Mouse (Mus musculus) midbrain, embryonic 14.5 days (tissue): Measurements from ENCODE around the gene Tmc3. TPM values are rescaled to one million over a fixed set of nuclear protein-coding genes. Genes with fewer than 3 reads are reported as not detected.

ENCODE experiments used
- ATAC-seq: fragments of 200-750 bp; cut with Nextera tagmentation; 2 replicates; pipeline ENCODE4 v1.8.0; 2017; ENCODE audit warnings: moderate number of reproducible peaks, moderate library complexity; ENCODE audit not compliant: low FRiP score, low TSS enrichment
- DNase-seq: peaks from one replicate; pipeline ENCODE4 v3.0.0-alpha.2; 2015
- H3K27ac ChIP-seq: fragments of 300-500 bp; sonication (generic); replicated peaks from 2 replicates; pipeline ENCODE4 v1.5.1; 2014; ENCODE audit warnings: mild to moderate bottlenecking, low read depth, low read length, moderate library complexity
- H3K27me3 ChIP-seq: fragments of 300-500 bp; sonication (generic); 2 replicates; pipeline ENCODE4 v1.6.1; 2014; ENCODE audit warnings: low read length, control low read depth, mixed read lengths; ENCODE audit not compliant: control insufficient read depth, insufficient read depth
- H3K36me3 ChIP-seq: fragments of 300-500 bp; sonication (generic); 2 replicates; pipeline ENCODE4 v1.6.1; 2014; ENCODE audit warnings: low read length, control low read depth; ENCODE audit not compliant: control insufficient read depth, insufficient read depth
- H3K4me1 ChIP-seq: fragments of 300-500 bp; sonication (generic); 2 replicates; pipeline ENCODE4 v1.6.1; 2014; ENCODE audit warnings: mild to moderate bottlenecking, antibody characterized with exemption, low read length, control low read depth; ENCODE audit not compliant: control insufficient read depth, insufficient read depth
- H3K4me2 ChIP-seq: fragments of 300-500 bp; sonication (generic); 2 replicates; pipeline ENCODE4 v1.6.1; 2014; ENCODE audit warnings: mild to moderate bottlenecking, low read length, moderate library complexity
- H3K4me3 ChIP-seq: fragments of 300-500 bp; sonication (generic); replicated peaks from 2 replicates; pipeline ENCODE4 v1.5.1; 2014; ENCODE audit warnings: low read depth, low read length
- H3K9ac ChIP-seq: fragments of 300-500 bp; sonication (generic); replicated peaks from 2 replicates; pipeline ENCODE4 v1.6.1; 2014; ENCODE audit warnings: mild to moderate bottlenecking, low read length, moderate library complexity
- H3K9me3 ChIP-seq: fragments of 300-500 bp; sonication (generic); 2 replicates; pipeline ENCODE4 v1.6.1; 2016; ENCODE audit warnings: low read length, control low read depth, mixed read lengths; ENCODE audit not compliant: control insufficient read depth
- WGBS: fragments of 180-500 bp; shearing (Covaris S2); extraction: QIAGEN DNeasy Blood & Tissue Kit; methylation state at CpG from one replicate; pipeline ENCODE4 v1.1.7; 2014; 5-methylcytosine and 5-hydroxymethylcytosine counted together
- polyA plus RNA-seq: library from polyadenylated mRNA; unstranded; fragments of >200 nt; fragmentation: Nextera tagmentation; extraction: Ambion mirVana; gene quantifications from 2 replicates; pipeline ENCODE4 v1.2.1, GENCODE M21; 2014

The Tmc3 gene
- polyA plus RNA-seq, 1 experiment from 2014 or later = 0.25 TPM

- 92% methylated on average over 3 of the region's 3 CpGs for WGBS
- Histone ChIP-seq H3K9ac (no peak overlapping the region), H3K4me3 (no peak overlapping the region), H3K27ac (no peak overlapping the region), H3K36me3 (no peaks in the 10 kb centered on the region), H3K27me3 (no peaks in the 10 kb centered on the region), H3K9me3 (no peaks in the 10 kb centered on the region), H3K4me2 (no peak overlapping the region), H3K4me1 (no peaks in the 10 kb centered on the region)
- ATAC-seq = no peak
- no peak for DNase-seq
Observed at GRCm38 (mm10) chr7:83559495-83559894, 25.2 kb upstream of the Tmc3 start.

GRCm38 (mm10) chr7:83561849-83562248 is 22.9 kb upstream of the Tmc3 start:
- Histone ChIP-seq H3K9ac (no peak overlapping the region), H3K4me3 (no peak overlapping the region), H3K27me3 (no peaks in the 10 kb centered on the region), H3K36me3 (no peaks in the 10 kb centered on the region), H3K4me1 (no peaks in the 10 kb centered on the region), H3K9me3 (no peaks in the 10 kb centered on the region), H3K27ac (0 out of 2 replicates have a peak overlapping the region, but pooled peaks have one; percentile 13), H3K4me2 (no peak overlapping the region)
- 4% methylated on average over 3 of the region's 3 CpGs for WGBS
- ATAC-seq = peak; percentile 63; the same call in 1 of the 2 replicates
- DNase-seq = peak; percentile 36

- DNase-seq (no peak), ATAC-seq (no peak)
- Histone ChIP-seq H3K4me1 (no peaks in the 10 kb centered on the region), H3K27ac (no peak overlapping the region), H3K4me3 (no peak overlapping the region), H3K4me2 (no peak overlapping the region), H3K9me3 (no peaks in the 10 kb centered on the region), H3K27me3 (no peaks in the 10 kb centered on the region), H3K9ac (no peak overlapping the region), H3K36me3 (no peaks in the 10 kb centered on the region)
- WGBS = 81% methylated on average over 12 of the region's 12 CpGs
Observed at GRCm38 (mm10) chr7:83564635-83565291, 20.0 kb upstream of the Tmc3 start.

GRCm38 (mm10) chr7:83565976-83566375 is 18.8 kb upstream of the Tmc3 start:
- DNase-seq = no peak
- H3K9me3 ChIP-seq = no peaks in the 10 kb centered on the region
- no peak overlapping the region for H3K9ac ChIP-seq
- no peaks in the 10 kb centered on the region for H3K36me3 ChIP-seq
- no peak overlapping the region for H3K27ac ChIP-seq
- no peak for ATAC-seq
- WGBS = 26% methylated on average over 7 of the region's 7 CpGs
- H3K27me3 ChIP-seq = no peaks in the 10 kb centered on the region
- H3K4me2 ChIP-seq = no peak overlapping the region
- no peak overlapping the region for H3K4me3 ChIP-seq
- H3K4me1 ChIP-seq = no peaks in the 10 kb centered on the region

- Histone ChIP-seq H3K36me3 (no peaks in the 10 kb centered on the region), H3K4me1 (no peaks in the 10 kb centered on the region), H3K9ac (no peak overlapping the region), H3K9me3 (no peaks in the 10 kb centered on the region), H3K4me2 (no peak overlapping the region), H3K27me3 (no peaks in the 10 kb centered on the region), H3K4me3 (no peak overlapping the region), H3K27ac (no peak overlapping the region)
- 51% methylated on average over 16 of the region's 16 CpGs for whole genome bisulfite sequencing
- DNase-seq (peak; percentile 78), ATAC-seq (no peak)
Observed at GRCm38 (mm10) chr7:83567841-83568500, 16.8 kb upstream of the Tmc3 start.

GRCm38 (mm10) chr7:83568815-83569214 is 15.9 kb upstream of the Tmc3 start:
- Histone ChIP-seq H3K27ac (no peak overlapping the region), H3K36me3 (no peaks in the 10 kb centered on the region), H3K27me3 (no peaks in the 10 kb centered on the region), H3K9ac (no peak overlapping the region), H3K4me3 (no peak overlapping the region), H3K4me1 (no peaks in the 10 kb centered on the region), H3K9me3 (no peaks in the 10 kb centered on the region), H3K4me2 (no peak overlapping the region)
- ATAC-seq = no peak
- 86% methylated on average over 2 of the region's 2 CpGs for WGBS
- DNase-seq = no peak

GRCm38 (mm10) chr7:83569436-83569835 is 15.3 kb upstream of the Tmc3 start:
- Histone ChIP-seq H3K9me3 (no peaks in the 10 kb centered on the region), H3K4me2 (no peak overlapping the region), H3K27me3 (no peaks in the 10 kb centered on the region), H3K9ac (no peak overlapping the region), H3K4me3 (no peak overlapping the region), H3K36me3 (no peaks in the 10 kb centered on the region), H3K27ac (no peak overlapping the region), H3K4me1 (no peaks in the 10 kb centered on the region)
- no peak for ATAC-seq
- 93% methylated on average over 2 of the region's 2 CpGs for WGBS
- no peak for DNase-seq

- 61% methylated on average over 4 of the region's 4 CpGs for WGBS
Observed at GRCm38 (mm10) chr7:83571077-83571476, 13.7 kb upstream of the Tmc3 start.

GRCm38 (mm10) chr7:83571901-83572300 is 12.8 kb upstream of the Tmc3 start:
- no peak for DNase-seq
- no peak overlapping the region for H3K9ac ChIP-seq
- WGBS = 54% methylated on average over 3 of the region's 3 CpGs
- no peaks in the 10 kb centered on the region for H3K9me3 ChIP-seq
- H3K36me3 ChIP-seq = no peaks in the 10 kb centered on the region
- H3K27ac ChIP-seq = no peak overlapping the region
- no peaks in the 10 kb centered on the region for H3K27me3 ChIP-seq
- no peak for ATAC-seq
- H3K4me3 ChIP-seq = no peak overlapping the region
- no peaks in the 10 kb centered on the region for H3K4me1 ChIP-seq
- no peak overlapping the region for H3K4me2 ChIP-seq

More at GRCm38 (mm10) chr7:83571077-83571476, 13.7 kb upstream of the Tmc3 start:
- Histone ChIP-seq H3K9ac (no peak overlapping the region), H3K27me3 (no peaks in the 10 kb centered on the region), H3K9me3 (no peaks in the 10 kb centered on the region), H3K4me3 (no peak overlapping the region), H3K4me1 (no peaks in the 10 kb centered on the region), H3K27ac (no peak overlapping the region), H3K36me3 (no peaks in the 10 kb centered on the region), H3K4me2 (no peak overlapping the region)
- ATAC-seq = no peak
- DNase-seq = no peak
